Mouse (Mus musculus): Measurements from ENCODE around the gene Cox8b.
A peak's percentile ranks its signal among the peaks of the same experiment; 100 is the strongest.

Gene Cox8b

GRCm38 (mm10) chr7:140923070-140923775 lies 23.0 kb upstream of the Cox8b start:
- Histone ChIP-seq H3K36me3 (ENCODE audit: control insufficient read depth, insufficient read depth, low read length, poor library complexity, severe bottlenecking) (no peaks in the 10 kb centered on the region), H3K27me3 (ENCODE audit: control insufficient read depth, insufficient read depth, low read length, poor library complexity, severe bottlenecking) (no peaks in the 10 kb centered on the region)
- no peak for DNase-seq (ENCODE audit: low read depth, low spot score)

DNA sequence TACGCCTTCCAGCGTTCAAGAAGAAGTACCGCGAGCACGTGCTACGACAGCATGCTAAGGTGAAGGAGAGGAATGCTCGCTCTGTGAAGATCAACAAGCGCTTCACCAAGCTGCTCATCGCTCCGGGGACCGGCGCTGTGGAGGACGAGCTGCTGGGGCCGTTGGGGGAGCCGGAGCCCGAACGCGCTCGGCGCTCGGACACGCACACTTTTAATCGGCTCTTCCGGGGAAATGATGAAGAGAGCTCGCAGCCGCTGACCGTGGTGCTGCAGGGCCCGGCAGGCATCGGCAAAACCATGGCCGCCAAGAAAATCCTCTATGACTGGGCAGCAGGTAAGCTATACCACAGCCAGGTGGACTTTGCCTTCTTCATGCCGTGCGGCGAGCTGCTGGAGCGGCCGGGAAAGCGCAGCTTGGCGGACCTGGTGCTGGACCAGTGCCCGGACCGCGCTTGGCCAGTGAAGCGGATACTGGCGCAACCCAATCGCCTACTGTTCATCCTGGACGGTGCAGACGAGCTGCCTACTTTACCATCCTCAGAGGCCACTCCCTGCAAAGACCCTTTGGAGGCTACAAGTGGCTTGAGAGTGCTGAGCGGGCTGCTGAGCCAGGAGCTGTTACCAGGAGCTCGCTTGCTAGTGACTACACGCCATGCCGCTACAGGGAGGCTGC lies 22.3 kb upstream of the Cox8b start:
- Histone ChIP-seq H3K27me3 (ENCODE audit: control insufficient read depth, insufficient read depth, low read length, poor library complexity, severe bottlenecking) (no peaks in the 10 kb centered on the region), H3K36me3 (ENCODE audit: control insufficient read depth, insufficient read depth, low read length, poor library complexity, severe bottlenecking) (no peaks in the 10 kb centered on the region)
- peak; percentile 29 for DNase-seq (ENCODE audit: low read depth, low spot score)

DNA sequence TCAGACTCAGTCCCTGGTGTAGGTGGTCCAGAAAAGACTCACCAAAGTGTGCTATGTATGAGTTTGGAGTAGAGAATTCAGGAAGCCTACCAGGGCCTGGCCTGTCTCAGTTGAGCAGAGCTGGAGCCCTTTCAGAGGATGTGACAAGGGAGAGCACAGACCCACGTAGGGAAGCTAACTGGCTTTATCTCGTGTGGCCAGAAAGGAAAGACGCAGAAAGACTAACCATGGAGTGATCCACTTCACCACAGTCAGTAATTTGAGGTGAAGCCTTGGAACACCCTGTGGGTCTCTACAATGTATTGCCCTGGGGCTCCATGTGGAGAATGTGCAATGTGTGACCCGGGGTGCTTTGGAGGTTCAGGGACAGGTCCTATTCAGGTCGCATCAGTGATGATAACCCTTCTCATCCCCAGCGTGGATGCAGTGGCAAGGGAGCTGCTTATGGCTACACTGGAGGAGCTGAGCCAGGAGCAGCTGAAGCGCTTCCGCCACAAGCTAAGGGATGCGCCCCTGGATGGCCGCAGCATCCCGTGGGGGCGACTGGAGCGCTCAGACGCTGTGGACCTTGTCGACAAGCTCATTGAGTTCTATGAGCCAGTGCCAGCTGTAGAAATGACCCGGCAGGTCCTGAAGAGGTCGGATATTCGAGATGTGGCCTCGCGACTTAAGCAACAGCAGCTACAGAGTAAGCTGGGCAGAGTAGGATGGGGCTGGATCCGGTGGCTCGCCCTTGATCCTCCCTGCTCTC lies 21.2 kb upstream of the Cox8b start:
- Histone ChIP-seq H3K36me3 (ENCODE audit: control insufficient read depth, insufficient read depth, low read length, poor library complexity, severe bottlenecking) (no peaks in the 10 kb centered on the region), H3K27me3 (ENCODE audit: control insufficient read depth, insufficient read depth, low read length, poor library complexity, severe bottlenecking) (no peaks in the 10 kb centered on the region)
- no peak for DNase-seq (ENCODE audit: low read depth, low spot score)

DNA sequence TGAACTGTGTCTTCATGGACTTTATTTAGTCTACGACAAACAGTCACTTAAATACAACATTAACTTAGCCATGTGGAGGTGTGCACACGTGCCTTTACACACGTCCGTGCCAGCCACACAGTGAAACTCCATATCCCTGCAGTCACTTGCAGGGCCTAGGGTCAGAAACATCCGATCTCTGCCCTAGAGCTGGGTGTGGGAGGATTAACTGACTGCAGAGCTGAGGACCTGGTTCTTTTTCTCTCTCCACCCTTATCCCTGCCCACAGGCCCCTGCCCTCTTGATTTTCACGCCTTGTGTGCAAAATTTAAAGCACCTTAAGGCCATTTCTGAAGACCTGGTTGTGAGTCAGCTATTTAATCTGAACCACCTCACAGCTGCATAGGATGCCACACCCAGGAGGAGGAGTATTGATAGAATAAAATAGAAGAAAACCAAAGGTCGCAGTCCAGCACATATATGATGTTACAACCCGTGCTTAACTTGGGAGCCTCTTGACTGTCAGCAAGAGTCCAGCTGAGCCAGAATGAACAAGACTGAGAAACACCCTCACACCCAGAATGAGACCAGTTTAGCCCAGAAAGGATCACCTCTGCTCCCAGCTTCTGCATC lies 20.3 kb upstream of the Cox8b start, which contains the start of gene Nlrp6:
Gene Nlrp6, plus strand, starts transcription at position 485 of the 612 bp plus-strand sequence.
- no peaks in the 10 kb centered on the region for H3K27me3 ChIP-seq (ENCODE audit: control insufficient read depth, insufficient read depth, low read length, poor library complexity, severe bottlenecking)
- H3K36me3 ChIP-seq (ENCODE audit: control insufficient read depth, insufficient read depth, low read length, poor library complexity, severe bottlenecking): no peaks in the 10 kb centered on the region
- no peak for DNase-seq (ENCODE audit: low read depth, low spot score)

DNA sequence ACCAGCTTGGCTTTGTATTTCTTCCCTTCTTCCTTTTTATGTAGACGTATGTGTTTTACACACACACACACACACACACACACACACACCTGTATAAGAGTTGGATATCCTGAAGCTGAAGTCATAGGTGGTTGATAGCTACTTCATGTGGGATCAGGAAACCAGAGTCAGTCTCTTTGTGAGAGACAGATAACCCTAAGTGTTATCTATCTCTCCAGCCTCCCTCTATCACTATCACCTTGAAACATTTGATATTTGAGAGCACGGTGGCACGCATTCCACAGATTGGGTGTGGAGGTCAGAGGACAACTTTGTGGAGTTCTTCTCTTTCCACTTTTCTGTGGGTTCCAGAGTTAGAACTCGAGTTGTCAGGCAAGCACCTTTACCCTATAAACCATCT lies 19.7 kb upstream of the Cox8b start:
- H3K36me3 ChIP-seq (ENCODE audit: control insufficient read depth, insufficient read depth, low read length, poor library complexity, severe bottlenecking): no peaks in the 10 kb centered on the region
- H3K27me3 ChIP-seq (ENCODE audit: control insufficient read depth, insufficient read depth, low read length, poor library complexity, severe bottlenecking): no peaks in the 10 kb centered on the region
- DNase-seq (ENCODE audit: low read depth, low spot score): no peak

- Histone ChIP-seq H3K36me3 (ENCODE audit: control insufficient read depth, insufficient read depth, low read length, poor library complexity, severe bottlenecking) (no peaks in the 10 kb centered on the region), H3K27me3 (ENCODE audit: control insufficient read depth, insufficient read depth, low read length, poor library complexity, severe bottlenecking) (no peaks in the 10 kb centered on the region)
- DNase-seq (ENCODE audit: low read depth, low spot score): no peak
Measured at GRCm38 (mm10) chr7:140914031-140914690, 13.9 kb upstream of the Cox8b start.

- H3K27me3 ChIP-seq (ENCODE audit: control insufficient read depth, insufficient read depth, low read length, poor library complexity, severe bottlenecking): no peaks in the 10 kb centered on the region
- DNase-seq (ENCODE audit: low read depth, low spot score): no peak
- H3K36me3 ChIP-seq (ENCODE audit: control insufficient read depth, insufficient read depth, low read length, poor library complexity, severe bottlenecking): no peaks in the 10 kb centered on the region
Measured at GRCm38 (mm10) chr7:140912846-140913482, 12.7 kb upstream of the Cox8b start.

DNA sequence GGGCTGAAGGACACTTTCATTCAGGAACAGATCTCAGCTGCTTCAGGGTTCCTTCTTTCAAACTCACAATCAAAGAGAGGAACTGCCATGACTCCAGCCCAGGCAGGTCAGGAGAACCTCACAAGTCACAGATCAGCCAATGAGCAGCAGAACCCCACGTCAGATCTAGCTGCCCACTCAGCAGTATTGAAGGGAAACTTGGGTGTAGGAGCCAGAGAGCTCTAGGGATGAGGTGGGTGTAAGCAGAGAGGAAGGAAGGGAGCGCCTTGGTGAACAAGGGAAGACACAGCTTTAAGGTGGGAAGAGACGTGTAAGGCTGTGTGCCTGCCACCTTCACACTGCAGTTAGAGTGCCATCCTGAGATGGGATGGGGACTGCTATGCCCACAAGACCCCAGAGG lies 12.0 kb upstream of the Cox8b start:
- H3K27me3 ChIP-seq (ENCODE audit: control insufficient read depth, insufficient read depth, low read length, poor library complexity, severe bottlenecking): no peaks in the 10 kb centered on the region
- no peaks in the 10 kb centered on the region for H3K36me3 ChIP-seq (ENCODE audit: control insufficient read depth, insufficient read depth, low read length, poor library complexity, severe bottlenecking)
- DNase-seq (ENCODE audit: low read depth, low spot score): no peak

DNA sequence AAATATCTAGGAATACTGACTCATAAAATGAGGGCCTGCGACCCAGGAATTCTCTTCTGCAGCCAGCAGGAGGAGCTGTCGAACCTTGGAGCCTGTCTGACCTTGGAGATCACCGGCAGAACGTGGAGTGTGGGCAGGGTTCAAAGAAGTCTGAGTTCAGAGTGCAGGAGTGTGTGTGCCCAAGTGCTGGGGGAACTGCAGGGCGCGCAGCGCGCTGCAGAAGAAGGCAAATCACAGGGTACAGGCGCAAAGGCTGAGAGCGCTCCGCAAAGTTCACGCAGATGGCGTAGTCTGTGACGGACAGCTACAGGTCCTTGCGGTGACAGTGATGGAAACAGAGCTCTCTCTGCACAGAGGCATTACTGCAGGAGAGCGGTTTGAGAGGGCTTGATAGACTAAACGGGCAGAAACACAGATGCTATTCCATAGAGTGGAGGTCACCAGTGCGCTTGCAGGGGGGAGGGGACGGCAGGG lies 8.4 kb upstream of the Cox8b start:
- Histone ChIP-seq H3K36me3 (ENCODE audit: control insufficient read depth, insufficient read depth, low read length, poor library complexity, severe bottlenecking) (no peaks in the 10 kb centered on the region), H3K27me3 (ENCODE audit: control insufficient read depth, insufficient read depth, low read length, poor library complexity, severe bottlenecking) (no peaks in the 10 kb centered on the region)
- DNase-seq (ENCODE audit: low read depth, low spot score): peak; percentile 82

GRCm38 (mm10) chr7:140908181-140908580 lies 7.9 kb upstream of the Cox8b start:
- no peak for DNase-seq (ENCODE audit: low read depth, low spot score)
- H3K27me3 ChIP-seq (ENCODE audit: control insufficient read depth, insufficient read depth, low read length, poor library complexity, severe bottlenecking): no peaks in the 10 kb centered on the region
- H3K36me3 ChIP-seq (ENCODE audit: control insufficient read depth, insufficient read depth, low read length, poor library complexity, severe bottlenecking): no peaks in the 10 kb centered on the region

GRCm38 (mm10) chr7:140907697-140908096 lies 7.5 kb upstream of the Cox8b start:
- Histone ChIP-seq H3K36me3 (ENCODE audit: control insufficient read depth, insufficient read depth, low read length, poor library complexity, severe bottlenecking) (no peaks in the 10 kb centered on the region), H3K27me3 (ENCODE audit: control insufficient read depth, insufficient read depth, low read length, poor library complexity, severe bottlenecking) (no peaks in the 10 kb centered on the region)
- DNase-seq (ENCODE audit: low read depth, low spot score): no peak

- Histone ChIP-seq H3K36me3 (ENCODE audit: control insufficient read depth, insufficient read depth, low read length, poor library complexity, severe bottlenecking) (no peaks in the 10 kb centered on the region), H3K27me3 (ENCODE audit: control insufficient read depth, insufficient read depth, low read length, poor library complexity, severe bottlenecking) (no peaks in the 10 kb centered on the region)
- no peak for DNase-seq (ENCODE audit: low read depth, low spot score)
Measured at GRCm38 (mm10) chr7:140907131-140907530, 6.9 kb upstream of the Cox8b start.

GRCm38 (mm10) chr7:140905642-140906081 lies 5.4 kb upstream of the Cox8b start:
- Histone ChIP-seq H3K27me3 (ENCODE audit: control insufficient read depth, insufficient read depth, low read length, poor library complexity, severe bottlenecking) (no peaks in the 10 kb centered on the region), H3K36me3 (ENCODE audit: control insufficient read depth, insufficient read depth, low read length, poor library complexity, severe bottlenecking) (no peaks in the 10 kb centered on the region)
- DNase-seq (ENCODE audit: low read depth, low spot score): no peak

DNA sequence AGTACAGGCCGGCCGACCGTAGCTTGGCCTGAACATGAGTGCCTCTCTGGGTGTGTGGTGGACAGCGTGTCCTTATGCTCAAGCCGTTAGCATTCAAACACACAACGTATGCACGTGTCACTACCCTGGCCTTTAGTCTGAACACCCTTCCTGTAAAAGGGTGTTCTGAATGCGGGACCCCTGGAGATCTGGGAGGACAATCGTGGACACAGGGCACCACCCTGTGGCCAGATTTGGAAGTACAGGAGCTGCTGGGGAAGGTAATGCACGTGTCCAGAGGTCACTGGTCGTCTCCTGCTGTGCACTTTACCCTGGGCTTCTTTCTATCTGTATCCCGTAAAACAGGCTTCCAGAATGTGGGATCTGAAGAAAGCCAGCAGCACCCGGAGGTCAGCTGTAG lies 3.0 kb upstream of the Cox8b start:
- Histone ChIP-seq H3K36me3 (ENCODE audit: control insufficient read depth, insufficient read depth, low read length, poor library complexity, severe bottlenecking) (peaks cover 2% of the 10 kb centered on the region; the same call in 1 of the 2 replicates), H3K27me3 (ENCODE audit: control insufficient read depth, insufficient read depth, low read length, poor library complexity, severe bottlenecking) (no peaks in the 10 kb centered on the region)
- DNase-seq (ENCODE audit: low read depth, low spot score): peak; percentile 82
